Mouse (Mus musculus) cerebellum, adult (tissue): ENCODE data around the gene Cfap20.

Experiments
- ATAC-seq: cut with Nextera tagmentation; 2 replicates; pipeline ENCODE4 v1.9.2; 2017; ENCODE audit warnings: mild to moderate bottlenecking, moderate library complexity, mixed read lengths; ENCODE audit not compliant: insufficient number of reproducible peaks, low FRiP score, low TSS enrichment

Cfap20 gene

GRCm38 (mm10) chr8:95434686-95435439, at the start of gene Cfap20:
Gene Cfap20 (minus strand): TSS chr8:95434869.
- peak; percentile 90 for ATAC-seq

GRCm38 (mm10) chr8:95470008-95470407, 35.3 kb upstream of the Cfap20 start:
- no peak for ATAC-seq

- no peak for ATAC-seq
Measured at GRCm38 (mm10) chr8:95468995-95469394, 34.3 kb upstream of the Cfap20 start.

- no peak for ATAC-seq
Measured at GRCm38 (mm10) chr8:95466543-95466942, 31.9 kb upstream of the Cfap20 start.

GRCm38 (mm10) chr8:95452518-95452917, 17.8 kb upstream of the Cfap20 start:
- no peak for ATAC-seq

GRCm38 (mm10) chr8:95450271-95450670, 15.6 kb upstream of the Cfap20 start:
- no peak for ATAC-seq

- no peak for ATAC-seq
Measured at GRCm38 (mm10) chr8:95447661-95448060, 13.0 kb upstream of the Cfap20 start.

GRCm38 (mm10) chr8:95445042-95445441, 10.4 kb upstream of the Cfap20 start:
- ATAC-seq = no peak

GRCm38 (mm10) chr8:95441491-95442039, 6.9 kb upstream of the Cfap20 start:
- ATAC-seq = no peak

- ATAC-seq = no peak
Measured at GRCm38 (mm10) chr8:95440168-95440709, 5.6 kb upstream of the Cfap20 start.

- no peak for ATAC-seq
Measured at GRCm38 (mm10) chr8:95439421-95439820, 4.8 kb upstream of the Cfap20 start.

- ATAC-seq = no peak
Measured at GRCm38 (mm10) chr8:95437341-95437992, 2.8 kb upstream of the Cfap20 start.

- no peak for ATAC-seq
Measured at GRCm38 (mm10) chr8:95435930-95436329, 1.3 kb upstream of the Cfap20 start.

GRCm38 (mm10) chr8:95435471-95435870, 802 bp upstream of the Cfap20 start:
- ATAC-seq = no peak

GRCm38 (mm10) chr8:95434233-95434632, 436 bp downstream of the Cfap20 start:
- ATAC-seq = no peak; the same call in none of the 2 replicates

- no peak for ATAC-seq
Measured at GRCm38 (mm10) chr8:95433124-95433523, 1.5 kb downstream of the Cfap20 start.

- no peak for ATAC-seq
Measured at GRCm38 (mm10) chr8:95432471-95432870, 2.2 kb downstream of the Cfap20 start.

- ATAC-seq = no peak
Measured at GRCm38 (mm10) chr8:95429945-95430344, 4.7 kb downstream of the Cfap20 start.

GRCm38 (mm10) chr8:95427594-95428535, 6.8 kb downstream of the Cfap20 start:
- ATAC-seq = no peak

GRCm38 (mm10) chr8:95426781-95427281, 7.8 kb downstream of the Cfap20 start:
- no peak for ATAC-seq
